20 mouse cellular contexts compared by ENCODE assay signal in the genomic region with DNA sequence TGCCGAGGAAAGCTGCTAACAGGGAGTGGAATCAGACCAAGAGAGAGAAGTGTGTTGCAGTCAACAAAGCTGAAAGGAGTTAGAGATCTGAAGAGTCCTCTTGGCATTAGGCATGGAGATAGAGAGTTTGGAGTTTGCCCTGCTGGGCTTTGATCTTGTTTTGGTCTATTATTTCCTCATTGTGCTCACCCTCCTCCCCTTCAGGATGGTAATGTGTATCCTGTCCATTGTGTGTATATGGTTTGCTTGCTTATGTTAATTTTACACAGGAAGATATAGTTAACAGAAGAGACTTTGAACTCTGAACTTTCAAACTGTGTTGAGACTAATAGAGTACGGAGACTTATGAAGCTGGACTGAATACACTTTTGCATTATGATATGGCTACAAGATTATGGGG.
"Had no signal": no experiment of that assay in that cellular context is flagged by ENCODE, and none has a peak within 500 bp of the region (broad histone marks: within the 10 kb centered on the region; RNA-seq: fewer than 3 reads in every experiment).

No protein-coding gene starts in this region.

- H3K9ac ChIP-seq: hindbrain, embryonic 15.5 days; liver, embryonic 13.5 days; lung, embryonic 15.5 days; midbrain, embryonic 13.5 days; neural tube, embryonic 13.5 days had no signal

- H3K27ac ChIP-seq: hindbrain, embryonic 15.5 days; left cerebral cortex, adult 2 months; liver, embryonic 13.5 days; lung, embryonic 15.5 days; midbrain, embryonic 10.5 days; midbrain, embryonic 13.5 days; neural tube, embryonic 13.5 days; stomach, postnatal 0 days had no signal

- H3K4me2 ChIP-seq: hindbrain, embryonic 15.5 days; liver, embryonic 13.5 days; lung, embryonic 15.5 days; midbrain, embryonic 13.5 days; neural tube, embryonic 13.5 days had no signal

- H3K36me3 ChIP-seq: hindbrain, embryonic 15.5 days; liver, embryonic 13.5 days; lung, embryonic 15.5 days; midbrain, embryonic 10.5 days; midbrain, embryonic 13.5 days; neural tube, embryonic 13.5 days had no signal

- H3K27me3 ChIP-seq: hindbrain, embryonic 15.5 days; liver, embryonic 13.5 days; lung, embryonic 15.5 days; megakaryocyte, embryonic 14.5 days; midbrain, embryonic 13.5 days; neural tube, embryonic 13.5 days had no signal

- DNase-seq: kidney, adult 11 months; kidney, adult 8-10 months; kidney, postnatal 14 days; kidney, postnatal 4 days; layer of hippocampus, postnatal 36 days; liver, embryonic 13.5 days; lung, postnatal 36 days; retina, postnatal 1 day; thymus, adult 2 months; thymus, postnatal 25 days had no signal

- H3K4me3 ChIP-seq: hindbrain, embryonic 15.5 days; left cerebral cortex, adult 2 months; liver, embryonic 13.5 days; lung, embryonic 15.5 days; megakaryocyte, embryonic 14.5 days; midbrain, embryonic 10.5 days; midbrain, embryonic 13.5 days; myocyte; neural tube, embryonic 13.5 days had no signal

- H3K9me3 ChIP-seq: hindbrain, embryonic 15.5 days; liver, embryonic 13.5 days; lung, embryonic 15.5 days; midbrain, embryonic 10.5 days; neural tube, embryonic 13.5 days had no signal

- ATAC-seq: midbrain, embryonic 13.5 days; midbrain, embryonic 16.5 days had no signal

- H3K4me1 ChIP-seq: hindbrain, embryonic 15.5 days; liver, embryonic 13.5 days; lung, embryonic 15.5 days; megakaryocyte, embryonic 14.5 days; midbrain, embryonic 10.5 days; midbrain, embryonic 13.5 days; neural tube, embryonic 13.5 days had no signal
